Mouse (Mus musculus) adrenal gland, postnatal 14 days (tissue): Measurements from ENCODE around the gene Slc6a20b. TPM values are rescaled to one million over a fixed set of nuclear protein-coding genes. Genes with fewer than 3 reads are reported as not detected.

Experiments used
- DNase-seq: peaks from one replicate; pipeline ENCODE4 v3.0.0; 2021; ENCODE audit warnings: mixed read lengths
- total RNA-seq: library from RNA; stranded (reverse); gene quantifications from 2 replicates; pipeline ENCODE4 v1.2.3, GENCODE M21; 2021

Slc6a20b gene
- total RNA-seq, 1 experiment from 2014 or later = not detected

GRCm38 (mm10) chr9:123589240-123589910 lies 43.0 kb downstream of the Slc6a20b start:
- DNase-seq = peak; percentile 7

- no peak for DNase-seq
Observed at GRCm38 (mm10) chr9:123577360-123578192, 54.8 kb downstream of the Slc6a20b start.

- DNase-seq = no peak
Observed at GRCm38 (mm10) chr9:123554599-123554998, 77.8 kb downstream of the Slc6a20b start.

Other genes starting within 250 kb of the Slc6a20b start
- 33.2 and 36.8 TPM in 2 replicates for gene Limd1, start 153.9 kb downstream of the Slc6a20b start, total RNA-seq
- gene Sacm1l, start 102.8 kb downstream of the Slc6a20b start, total RNA-seq = 112 and 125 TPM in 2 replicates
- gene Ccr9, start 45.9 kb upstream of the Slc6a20b start, total RNA-seq = 0.85 and 1.1 TPM in 2 replicates
- gene Slc6a20a, start 46.3 kb upstream of the Slc6a20b start, total RNA-seq = 0.15 and 0.41 TPM in 2 replicates
- 43.7 and 46.3 TPM in 2 replicates for gene Lztfl1, start 85.1 kb upstream of the Slc6a20b start, total RNA-seq
- gene Cxcr6, start 173.9 kb upstream of the Slc6a20b start, total RNA-seq = 0.83 TPM in 1 of 2 replicates, not detected in the other
- 41.8 and 42.8 TPM in 2 replicates for gene Fyco1, start 219.3 kb upstream of the Slc6a20b start, total RNA-seq
- gene Xcr1, start 229.5 kb upstream of the Slc6a20b start, total RNA-seq = 0.11 and 0.30 TPM in 2 replicates